Mouse (Mus musculus) Muller cell, postnatal 12 days (primary cell): ENCODE results near the gene Entpd7.

Source experiments
- DNase-seq: peaks from one replicate; pipeline ENCODE4 v3.0.0-alpha.2; 2015; ENCODE audit errors: inconsistent ontology term

Gene Entpd7

DNA sequence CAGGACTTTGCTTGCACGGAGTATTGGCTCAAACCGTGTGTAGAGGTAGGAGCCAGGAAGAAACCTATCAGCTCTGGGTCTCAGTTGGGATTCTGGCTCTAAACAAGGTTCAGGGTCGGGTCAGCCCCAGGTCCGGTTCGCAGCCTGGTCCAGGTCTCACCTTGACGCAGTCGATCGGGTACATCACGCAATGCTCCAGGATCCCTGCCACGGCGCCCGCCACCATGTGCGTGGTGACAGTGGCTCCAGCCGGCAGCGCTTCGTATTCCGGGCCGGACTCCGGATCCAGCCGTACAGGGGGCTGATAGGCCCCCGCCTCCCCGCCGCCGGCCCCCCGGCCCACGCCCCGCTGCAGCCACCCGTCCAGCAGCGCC lies 15.2 kb upstream of the Entpd7 start:
- DNase-seq: no peak

DNA sequence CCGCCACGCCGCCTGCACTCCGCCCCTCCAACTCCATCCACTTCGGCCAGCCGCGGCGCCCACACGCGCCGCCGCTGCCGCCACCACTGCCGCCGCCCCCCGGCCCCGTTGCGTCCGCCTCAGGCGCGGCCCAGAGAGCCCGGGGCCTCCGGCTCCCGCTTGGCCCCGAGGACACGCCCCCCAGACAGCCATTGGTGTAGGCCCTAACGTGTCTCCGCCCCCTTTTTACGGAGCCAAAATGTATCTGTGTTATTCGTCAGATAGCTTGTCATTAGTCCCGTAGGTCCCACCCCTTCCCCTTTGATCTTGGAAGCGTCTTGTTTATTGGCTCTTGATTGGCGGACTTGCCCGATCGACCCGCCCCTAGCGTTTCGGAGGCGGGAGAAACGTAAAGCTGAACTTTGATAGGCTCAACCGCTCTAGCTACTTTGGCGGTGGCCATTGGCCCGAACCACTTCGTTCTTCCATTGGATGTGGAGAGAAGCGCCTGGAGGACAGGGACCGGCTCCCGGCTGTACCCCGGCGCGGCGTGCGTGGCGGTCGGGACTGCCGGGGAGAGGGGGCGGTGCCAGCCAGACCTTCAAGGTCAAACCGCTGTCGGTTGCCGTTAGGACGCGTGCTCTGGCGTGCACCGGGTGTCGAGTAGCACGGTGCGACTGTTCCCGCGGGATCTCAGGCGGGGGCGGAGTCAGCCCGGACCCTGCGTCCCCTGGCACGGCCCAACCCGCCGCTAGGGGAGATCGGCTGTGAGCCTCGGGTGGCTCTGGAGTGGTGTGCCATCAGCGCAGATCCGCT lies 14.5 kb upstream of the Entpd7 start, which contains the start of gene Slc25a28:
TSS of gene Slc25a28 (minus strand) at position 152 of the 795 bp plus-strand sequence.
- peak; percentile 100 for DNase-seq

DNA sequence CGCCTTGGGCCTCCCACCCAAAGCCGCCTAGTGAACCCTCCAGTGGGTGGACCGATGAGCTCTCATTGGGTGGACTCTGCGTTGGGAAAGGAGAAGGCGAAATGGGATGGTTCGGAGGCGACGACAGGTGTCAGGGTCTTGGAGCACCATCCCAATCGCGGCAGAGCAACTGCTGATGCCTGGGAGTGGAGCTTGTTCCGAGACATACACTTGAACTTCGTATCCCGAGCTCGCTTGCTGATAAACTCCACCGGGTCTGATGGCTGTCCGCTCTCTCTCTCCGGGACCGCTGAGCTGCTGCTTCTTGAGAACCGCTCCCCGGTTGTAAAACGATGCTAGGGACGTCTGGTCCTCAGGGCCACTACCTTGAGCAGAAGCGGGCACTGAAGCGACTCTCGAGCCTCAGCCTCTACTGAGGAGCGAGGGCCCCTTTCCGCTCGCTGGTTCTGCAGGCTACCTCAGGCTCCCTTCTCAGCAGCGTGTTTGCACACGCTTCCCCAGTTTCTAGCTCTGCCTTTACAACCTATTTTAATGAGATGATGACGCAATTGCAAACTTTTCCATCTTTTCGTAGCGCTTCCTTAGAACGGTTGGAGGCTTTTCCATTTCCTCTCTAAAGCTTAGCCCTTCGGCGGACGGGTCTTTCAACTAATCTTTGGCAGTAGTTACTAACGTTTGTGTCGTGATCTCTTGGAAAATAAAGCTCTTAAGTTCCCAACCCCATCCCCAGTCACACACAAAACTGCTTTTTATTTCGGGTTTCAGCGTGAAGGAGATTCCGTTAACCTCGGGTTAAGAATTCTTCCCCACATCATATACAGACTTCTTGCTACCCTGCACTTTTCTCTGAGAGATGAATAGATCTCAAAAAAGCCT lies 13.7 kb upstream of the Entpd7 start:
- DNase-seq: no peak

DNA sequence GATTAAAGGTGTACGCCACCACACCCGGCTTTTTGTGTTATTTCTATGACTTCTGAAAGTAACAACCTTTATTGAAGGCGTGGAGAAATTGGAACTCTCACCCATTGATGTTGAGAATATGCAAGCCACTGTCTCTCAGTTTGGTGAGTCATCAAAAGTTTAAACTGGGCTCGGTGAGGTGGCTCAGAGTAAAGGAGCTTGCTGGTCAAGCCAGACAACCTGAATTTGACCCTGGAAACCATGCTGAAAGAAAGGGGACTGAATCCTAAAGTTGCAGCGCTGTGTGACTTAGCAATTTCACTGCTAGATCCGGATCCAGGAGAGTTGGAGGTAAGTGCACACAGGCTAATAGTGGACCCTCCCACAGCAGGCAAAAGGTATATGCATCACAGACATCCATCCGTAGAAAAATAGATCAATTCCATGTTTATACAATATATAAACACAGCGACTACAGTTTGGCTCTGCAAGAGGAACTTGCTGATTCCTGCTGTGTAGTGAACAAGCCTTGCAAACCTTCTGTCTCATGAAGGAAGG lies 10.9 kb upstream of the Entpd7 start:
- no peak for DNase-seq

DNA sequence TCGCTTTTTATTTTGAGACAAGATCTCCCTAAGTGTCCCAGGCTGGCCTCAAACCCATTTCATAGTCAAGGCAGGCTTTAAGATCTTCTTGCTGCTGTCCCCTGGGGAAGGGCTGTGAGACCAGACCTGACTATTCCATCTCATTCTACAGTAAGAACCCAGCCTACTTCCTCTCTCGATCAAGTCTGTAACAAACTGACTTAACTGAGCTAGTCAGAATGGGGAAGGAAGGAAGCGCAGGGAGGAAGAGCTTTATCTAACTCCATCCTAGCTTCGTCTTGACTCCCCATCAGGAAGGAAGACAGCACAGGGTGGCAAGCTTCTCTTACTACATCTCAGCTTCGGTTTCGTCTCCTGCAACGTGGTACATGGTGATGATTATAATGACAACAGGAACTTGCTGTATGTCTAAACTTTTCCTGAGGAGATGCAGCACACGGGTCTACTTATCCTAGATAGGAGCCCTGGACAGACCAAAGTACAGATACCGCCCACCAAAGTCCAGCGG lies 9.9 kb upstream of the Entpd7 start:
- DNase-seq: no peak

DNA sequence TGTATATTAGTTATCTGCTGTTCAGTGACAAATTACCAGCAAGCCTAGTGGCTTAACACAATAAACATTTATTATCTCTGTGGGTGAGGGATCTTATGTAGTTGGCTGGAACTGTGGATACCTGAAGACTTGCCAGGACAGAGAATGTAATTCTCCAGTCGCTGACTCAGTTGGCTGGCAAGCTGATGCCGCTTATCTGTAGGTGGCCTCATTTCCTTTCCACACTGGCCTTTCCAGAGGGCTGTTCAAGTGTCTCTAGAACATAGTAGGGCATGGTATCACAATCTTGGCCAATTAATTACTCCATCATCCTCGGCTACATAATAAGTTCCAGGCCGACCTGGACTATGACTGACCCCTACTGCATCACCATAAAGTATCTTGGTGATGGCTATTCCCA lies 7.9 kb upstream of the Entpd7 start:
- DNase-seq: no peak

DNA sequence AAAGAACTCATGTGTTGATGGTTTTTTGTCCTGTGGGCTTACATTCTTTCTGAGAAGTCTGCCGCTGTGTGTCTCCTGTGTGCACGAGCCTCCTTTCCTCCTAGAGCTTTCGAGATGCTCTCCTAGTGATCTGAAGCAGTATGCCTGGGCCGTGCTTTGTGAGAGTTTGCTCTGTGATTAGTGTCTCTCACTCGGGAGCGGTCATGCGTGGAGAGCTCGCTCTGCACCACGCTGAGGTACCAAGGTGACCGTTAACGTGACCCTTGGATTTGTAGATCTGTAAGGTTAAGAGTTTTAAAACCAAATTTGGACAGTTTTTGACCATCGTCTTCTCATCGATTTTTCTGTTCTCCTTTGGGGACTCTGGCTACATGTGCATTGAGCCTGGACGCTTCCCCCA lies 3.3 kb downstream of the Entpd7 start:
- no peak for DNase-seq

DNA sequence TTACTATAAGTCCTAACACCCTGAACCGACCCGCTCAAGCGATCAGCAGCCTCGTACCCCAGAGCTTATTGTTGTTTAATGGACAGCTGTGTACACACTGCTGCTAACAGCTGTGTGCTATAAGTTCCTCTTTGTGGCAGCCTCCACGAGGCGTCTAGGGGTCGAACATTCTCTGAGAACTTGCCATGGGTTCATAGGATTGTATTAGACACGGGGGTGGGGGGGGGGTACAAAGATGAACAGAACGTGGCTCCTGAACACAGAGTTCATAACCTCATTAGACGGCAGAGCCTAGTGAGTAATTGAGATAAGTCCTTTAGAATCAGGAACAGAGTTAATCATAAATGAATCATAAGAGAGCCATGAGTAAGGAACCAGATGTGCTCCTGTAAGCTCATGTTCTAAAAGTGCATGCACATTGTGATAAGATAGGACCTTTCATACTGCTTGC lies 6.1 kb downstream of the Entpd7 start:
- DNase-seq: no peak

DNA sequence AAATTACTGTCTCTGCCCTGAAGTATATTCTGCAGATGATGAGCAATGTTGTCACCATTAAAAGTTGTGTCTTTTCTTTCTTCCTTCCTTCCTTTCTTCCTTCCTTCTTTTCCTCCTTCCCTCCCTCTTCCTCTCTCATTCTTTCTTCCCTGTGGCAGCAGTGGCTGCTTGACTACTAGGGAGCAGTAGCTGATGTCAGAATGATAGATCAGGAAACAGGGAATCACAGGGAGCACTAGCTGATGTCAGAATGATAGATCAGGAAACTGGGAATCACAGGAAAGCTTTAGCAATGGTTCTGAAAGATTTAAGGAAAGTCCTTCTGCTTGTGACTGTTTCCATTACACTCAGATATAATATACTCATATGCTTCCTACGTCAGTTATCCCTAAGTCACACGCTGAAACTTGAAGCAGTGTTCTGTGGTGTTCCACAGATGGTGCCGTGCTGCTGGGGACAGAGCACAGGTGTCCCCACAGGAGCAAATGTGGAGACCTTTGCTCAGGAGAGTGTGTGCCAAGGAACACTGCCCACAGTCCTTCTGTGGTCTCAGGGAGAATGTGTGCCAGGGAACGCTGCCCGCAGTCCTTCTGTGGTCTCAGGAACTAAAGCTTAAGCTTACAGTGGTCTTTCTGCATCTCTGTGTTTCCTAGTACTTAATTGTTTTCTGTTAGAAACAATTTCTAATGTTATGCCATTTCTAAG lies 8.3 kb downstream of the Entpd7 start:
- no peak for DNase-seq

DNA sequence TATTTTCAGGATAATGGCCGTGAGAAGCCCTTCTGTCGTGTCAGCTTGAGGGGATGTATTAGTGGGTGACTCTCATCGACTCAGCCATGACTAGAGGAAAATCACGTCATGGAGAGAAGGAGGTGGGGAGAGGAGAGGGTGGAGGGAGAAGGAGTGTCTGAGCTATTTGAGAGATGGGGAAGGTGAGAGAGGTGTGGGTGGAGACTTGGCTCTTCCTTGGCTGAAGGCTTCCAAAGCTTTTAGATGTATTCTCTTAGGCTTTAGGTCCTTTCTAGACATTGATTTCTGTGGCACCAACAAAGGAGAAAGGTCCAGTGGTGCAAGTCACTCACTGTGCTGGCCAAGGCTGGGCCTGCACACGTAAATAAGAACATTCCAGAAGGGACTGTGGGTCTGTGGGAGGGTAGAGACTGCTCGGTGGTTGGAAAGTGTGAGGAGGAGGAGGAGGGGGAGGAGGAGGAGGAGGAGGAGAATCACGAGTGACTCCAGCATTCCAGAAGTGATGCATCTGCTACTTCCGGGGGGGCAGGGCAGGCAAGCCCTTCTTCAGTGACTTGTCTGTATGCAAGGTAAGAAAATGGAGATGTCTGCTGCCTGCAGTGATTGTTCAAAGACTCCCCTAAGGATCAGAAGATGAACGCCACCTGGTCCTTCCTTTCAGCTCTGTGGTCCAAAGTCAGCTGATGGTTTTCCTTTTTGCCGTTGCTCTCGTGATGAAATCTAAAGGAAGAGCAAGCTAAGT lies 9.7 kb downstream of the Entpd7 start:
- DNase-seq: no peak

DNA sequence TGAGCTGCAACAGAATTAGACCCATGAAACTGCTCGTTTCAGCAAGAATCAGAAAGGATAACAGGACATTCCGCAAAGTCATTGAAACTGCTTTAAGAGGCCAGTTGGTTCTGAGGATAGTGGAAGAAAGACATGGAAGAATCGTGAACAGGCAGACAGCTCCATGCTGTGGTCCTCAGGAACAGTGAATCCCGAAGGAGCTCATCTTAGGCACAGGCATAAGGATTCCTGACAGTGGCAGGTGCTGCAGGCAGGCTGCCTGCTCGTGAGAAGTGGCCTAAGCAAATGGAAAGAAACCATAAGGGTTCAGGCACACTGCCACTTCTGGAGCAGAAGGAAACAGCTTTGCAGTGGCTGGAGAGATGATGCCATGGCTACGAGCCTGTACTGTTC lies 10.3 kb downstream of the Entpd7 start:
- no peak for DNase-seq

DNA sequence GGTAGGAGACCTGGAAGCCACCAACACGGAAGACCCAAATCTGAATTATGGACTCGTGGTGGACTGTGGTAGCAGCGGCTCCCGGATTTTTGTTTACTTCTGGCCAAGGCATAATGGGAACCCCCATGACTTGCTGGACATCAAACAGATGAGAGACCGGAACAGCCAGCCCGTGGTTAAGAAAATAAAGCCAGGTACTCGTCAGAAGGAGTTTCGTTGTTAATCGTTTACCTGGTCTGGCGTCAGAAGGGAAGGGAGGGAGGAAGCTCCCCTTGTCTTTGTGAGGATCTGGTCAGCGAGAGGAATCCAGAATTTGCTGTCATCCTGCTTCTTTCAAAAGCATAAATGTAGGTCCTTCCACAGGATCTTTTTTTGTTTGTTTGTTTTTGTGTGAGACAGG lies 14.7 kb downstream of the Entpd7 start:
- no peak for DNase-seq

DNA sequence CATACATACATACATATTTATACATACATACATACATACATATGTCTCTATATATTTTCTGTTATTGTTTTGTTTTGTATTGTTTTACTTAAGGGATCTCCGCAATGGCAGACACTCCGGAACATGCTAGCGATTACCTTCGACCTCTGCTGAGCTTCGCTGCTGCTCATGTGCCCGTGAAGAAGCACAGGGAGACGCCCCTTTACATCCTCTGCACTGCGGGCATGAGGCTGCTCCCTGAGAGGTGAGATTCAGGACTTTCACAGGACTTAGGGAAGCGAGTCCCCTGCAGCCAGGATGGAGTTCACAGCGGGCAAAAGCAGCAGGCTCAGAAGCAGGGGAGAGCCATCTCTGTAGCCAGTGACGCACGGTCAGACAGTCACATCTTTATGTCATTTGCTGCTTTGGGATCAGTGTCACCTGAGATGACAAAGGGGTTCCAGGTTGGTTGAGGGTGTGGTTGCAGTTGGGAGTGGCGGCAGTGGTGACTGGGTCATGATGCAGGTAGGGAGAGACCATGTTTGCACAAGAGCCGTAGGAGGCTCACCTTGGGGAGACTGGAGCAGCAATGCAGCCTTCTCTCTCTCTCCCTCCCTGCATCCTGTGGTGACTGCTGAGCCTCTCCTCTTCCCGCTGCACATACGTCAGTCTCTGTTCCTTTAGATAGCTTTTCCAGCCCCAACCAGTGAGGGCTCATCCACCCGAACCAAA lies 15.5 kb downstream of the Entpd7 start:
- no peak for DNase-seq

DNA sequence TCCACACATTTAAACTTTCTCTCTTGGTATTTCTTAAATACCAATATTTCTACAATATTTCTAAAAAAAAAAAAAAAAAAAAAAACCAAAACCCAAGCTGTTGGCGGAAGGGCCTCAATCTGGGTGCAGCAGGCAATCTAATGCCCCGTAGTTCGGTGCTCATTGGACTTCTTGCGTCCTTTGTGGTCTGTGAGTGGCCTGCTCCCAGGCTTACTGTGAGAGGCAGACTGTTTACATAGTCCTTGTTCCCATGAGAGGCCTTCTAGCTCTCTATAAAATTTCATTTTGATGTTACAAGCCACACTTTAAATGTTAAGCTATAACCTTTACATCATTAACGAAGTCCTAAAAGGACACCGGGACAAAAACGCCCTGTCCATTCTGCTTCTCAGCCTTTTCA lies 18.7 kb downstream of the Entpd7 start:
- DNase-seq: no peak

DNA sequence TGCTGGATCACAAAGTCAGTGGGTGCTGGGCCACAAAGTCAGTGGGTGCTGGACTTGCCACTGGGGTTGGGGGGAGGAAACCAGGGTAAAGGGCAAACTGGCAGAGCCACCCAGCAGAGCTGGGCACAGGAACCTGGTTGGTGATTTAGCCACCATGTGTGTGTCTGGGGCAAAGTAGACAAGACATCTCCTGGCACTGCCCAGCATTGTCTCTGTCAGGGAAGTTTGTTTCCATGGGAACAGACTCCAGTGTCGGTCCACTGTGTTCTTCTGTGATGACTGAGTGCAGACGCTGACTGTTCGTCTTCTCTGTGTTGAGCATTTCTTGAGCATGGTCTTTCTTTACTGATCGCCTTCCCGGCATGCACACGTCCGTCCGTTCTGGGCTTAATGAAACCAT lies 19.8 kb downstream of the Entpd7 start:
- no peak for DNase-seq

DNA sequence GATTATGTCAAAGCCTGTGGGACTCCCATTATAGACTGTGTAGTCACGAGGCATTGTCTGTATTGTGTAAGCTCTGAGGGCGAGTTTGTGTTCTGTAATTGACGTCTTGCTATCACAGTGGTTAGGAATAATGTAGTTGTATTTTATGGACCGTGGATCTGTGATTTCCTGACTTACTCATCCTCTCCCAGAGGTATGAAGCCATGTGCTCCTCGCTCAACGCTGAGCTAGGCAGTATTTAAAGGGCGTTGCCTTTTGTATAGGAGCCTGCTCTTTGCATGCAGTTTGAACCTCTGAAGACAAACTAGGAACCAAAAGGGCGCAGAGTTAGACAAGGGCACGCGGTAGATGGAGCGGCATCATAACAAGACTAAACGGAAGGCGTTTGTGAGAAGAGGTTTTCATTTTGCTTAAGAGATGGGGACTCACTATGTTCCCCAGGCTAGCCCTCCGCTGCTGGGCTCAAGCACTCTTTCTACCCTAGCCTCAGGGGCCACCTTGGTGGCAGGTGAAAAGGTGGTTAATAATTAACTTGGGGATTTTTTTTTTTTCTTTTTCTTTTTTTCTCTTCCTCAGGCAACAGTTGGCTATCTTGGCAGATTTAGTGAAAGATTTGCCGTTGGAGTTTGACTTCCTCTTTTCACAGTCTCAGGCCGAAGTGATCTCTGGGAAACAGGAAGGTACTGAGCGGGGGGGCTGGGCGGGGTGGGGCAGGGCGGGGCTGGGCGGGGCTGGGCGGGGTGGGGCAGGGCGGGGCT lies 21.9 kb downstream of the Entpd7 start:
- DNase-seq: no peak

DNA sequence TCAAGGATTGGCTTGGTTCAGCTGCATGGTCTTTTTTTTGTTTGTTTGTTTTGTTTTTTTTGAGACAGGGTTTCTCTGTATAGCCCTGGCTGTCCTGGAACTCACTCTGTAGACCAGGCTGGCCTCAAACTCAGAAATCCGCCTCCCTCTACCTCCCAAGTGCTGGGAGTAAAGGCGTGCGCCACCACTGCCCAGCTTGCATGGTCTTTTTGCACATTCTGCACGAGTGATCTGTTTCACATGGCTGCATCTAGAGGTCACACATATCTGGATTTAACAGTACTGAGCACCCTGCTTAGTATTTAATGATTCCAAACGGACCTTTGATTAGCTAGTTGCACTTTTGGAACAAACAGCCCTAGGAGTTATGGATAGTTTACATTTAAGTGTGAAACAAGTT lies 22.5 kb downstream of the Entpd7 start:
- no peak for DNase-seq

DNA sequence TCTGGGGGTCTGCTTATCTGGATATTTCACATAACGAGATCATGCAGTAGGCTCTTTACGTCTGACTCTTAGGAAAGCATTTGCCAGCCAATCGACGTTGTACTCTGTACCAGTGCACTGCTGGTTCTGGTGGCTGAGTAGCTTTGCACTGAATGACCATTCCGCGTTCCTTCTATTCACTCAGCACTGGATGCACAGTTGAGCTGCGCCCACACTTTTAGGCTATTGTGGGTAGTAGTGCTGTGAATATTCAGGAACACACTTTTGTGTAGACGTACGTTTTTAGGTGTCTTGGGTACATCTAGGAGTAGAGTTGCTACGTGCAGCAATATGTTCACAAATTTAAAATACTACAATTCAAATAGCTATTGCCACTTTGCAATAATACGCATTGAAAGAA lies 30.6 kb downstream of the Entpd7 start:
- no peak for DNase-seq

DNA sequence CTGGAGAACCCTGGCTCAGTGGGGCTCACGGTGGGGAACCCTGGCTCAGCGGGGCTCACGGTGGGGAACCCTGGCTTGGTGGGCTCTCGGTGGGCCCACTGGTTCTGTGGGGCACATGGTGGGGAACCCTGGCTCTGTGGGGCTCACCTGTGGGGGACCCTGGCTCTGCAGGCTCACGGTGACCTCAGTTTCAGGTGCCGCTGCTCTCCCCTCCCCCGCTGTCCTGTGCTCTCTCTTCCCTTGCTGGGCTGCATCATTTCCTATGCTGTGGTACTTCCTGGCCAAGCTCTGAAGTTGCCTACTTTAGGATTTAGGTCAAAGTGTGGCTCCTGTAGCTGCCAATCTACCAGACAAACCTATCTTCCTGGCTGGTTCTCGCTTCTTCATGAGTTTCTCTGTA lies 33.4 kb downstream of the Entpd7 start:
- no peak for DNase-seq

DNA sequence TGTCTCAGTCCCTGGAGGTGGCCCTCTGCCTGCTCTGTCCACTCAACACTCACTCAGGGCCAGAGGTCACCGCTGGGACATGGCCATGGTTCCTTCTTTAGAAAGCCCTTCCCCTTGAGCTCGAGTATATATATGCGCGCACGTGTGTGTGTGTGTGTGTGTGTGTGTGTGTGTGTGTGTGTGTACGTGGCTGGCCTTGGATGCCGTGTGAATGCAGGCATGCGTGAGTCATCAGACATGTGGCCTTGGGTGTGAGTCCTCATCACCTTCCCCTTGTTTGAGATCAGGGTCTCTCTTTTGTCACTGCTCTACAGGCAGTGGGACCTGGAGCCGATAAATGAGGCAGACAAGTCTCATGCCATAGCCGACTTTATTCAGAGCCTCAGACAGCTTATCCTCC lies 34.0 kb downstream of the Entpd7 start:
- DNase-seq: no peak
